Mouse (Mus musculus) forebrain, embryonic 10.5 days (tissue): ENCODE measurements around the gene Mob3b. TPM values are rescaled to one million over a fixed set of nuclear protein-coding genes. Genes with fewer than 3 reads are reported as not detected.

Experiments used
- DNase-seq: peaks from one replicate; pipeline ENCODE4 v3.0.0-alpha.2; 2017; ENCODE audit warnings: low spot score; ENCODE audit errors: extremely low spot score
- H3K27ac ChIP-seq: fragments of 300-500 bp; sonication (generic); 2 replicates; pipeline ENCODE4 v1.5.1; 2016; ENCODE audit warnings: mild to moderate bottlenecking
- H3K27me3 ChIP-seq: fragments of 300-500 bp; sonication (generic); 2 replicates; pipeline ENCODE4 v1.6.1; 2016; ENCODE audit warnings: mild to moderate bottlenecking; ENCODE audit not compliant: poor library complexity, severe bottlenecking
- H3K36me3 ChIP-seq: fragments of 300-500 bp; sonication (generic); replicated peaks from 2 replicates; pipeline ENCODE4 v1.6.1; 2016; ENCODE audit warnings: mild to moderate bottlenecking, moderate library complexity
- H3K4me1 ChIP-seq: fragments of 300-500 bp; sonication (generic); 2 replicates; pipeline ENCODE4 v1.6.1; 2016
- H3K4me3 ChIP-seq: fragments of 300-500 bp; sonication (generic); 2 replicates; pipeline ENCODE4 v1.5.1; 2016; ENCODE audit warnings: mild to moderate bottlenecking, moderate library complexity
- H3K9me3 ChIP-seq: fragments of 300-500 bp; sonication (generic); 2 replicates; pipeline ENCODE4 v1.6.1; 2016; ENCODE audit warnings: mild to moderate bottlenecking, moderate library complexity
- WGBS: fragments of 180-500 bp; shearing (Covaris S2); methylation state at CpG from one replicate; pipeline ENCODE4 v1.1.7; 2016; 5-methylcytosine and 5-hydroxymethylcytosine counted together
- polyA plus RNA-seq: library from polyadenylated mRNA; unstranded; fragments of >200 nt; fragmentation: Nextera tagmentation; extraction: Ambion mirVana; gene quantifications from 2 replicates; pipeline ENCODE4 v1.2.1, GENCODE M21; 2016

The Mob3b gene
- polyA plus RNA-seq, 1 experiment from 2014 or later, result 24.1 TPM

DNA sequence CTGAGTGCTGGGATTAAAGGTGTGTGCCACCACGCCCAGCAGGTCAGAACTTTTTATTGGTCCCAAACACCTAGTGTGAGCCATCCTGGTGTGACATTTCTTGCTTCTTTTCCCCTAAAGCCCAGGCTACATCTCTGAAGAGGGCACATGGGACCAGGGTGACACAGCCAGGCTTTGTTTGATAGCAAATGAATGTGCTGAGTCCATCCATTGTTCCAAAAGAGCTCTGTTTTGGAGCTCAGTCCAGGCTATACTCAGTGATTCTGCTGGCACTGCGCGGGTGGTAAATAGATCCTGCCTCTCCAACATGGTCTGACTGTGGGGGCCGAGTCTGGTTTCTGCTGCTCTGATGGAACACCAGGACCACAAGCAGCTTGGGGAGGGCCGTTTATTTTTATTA, 10.6 kb upstream of the Mob3b start:
- Histone ChIP-seq H3K4me3 (no peak overlapping the region), H3K36me3 (no peaks in the 10 kb centered on the region), H3K9me3 (no peaks in the 10 kb centered on the region), H3K27ac (no peak overlapping the region), H3K27me3 (no peaks in the 10 kb centered on the region), H3K4me1 (no peaks in the 10 kb centered on the region)
- no peak for DNase-seq
- WGBS, result 89% methylated on average over 5 of the region's 5 CpGs

DNA sequence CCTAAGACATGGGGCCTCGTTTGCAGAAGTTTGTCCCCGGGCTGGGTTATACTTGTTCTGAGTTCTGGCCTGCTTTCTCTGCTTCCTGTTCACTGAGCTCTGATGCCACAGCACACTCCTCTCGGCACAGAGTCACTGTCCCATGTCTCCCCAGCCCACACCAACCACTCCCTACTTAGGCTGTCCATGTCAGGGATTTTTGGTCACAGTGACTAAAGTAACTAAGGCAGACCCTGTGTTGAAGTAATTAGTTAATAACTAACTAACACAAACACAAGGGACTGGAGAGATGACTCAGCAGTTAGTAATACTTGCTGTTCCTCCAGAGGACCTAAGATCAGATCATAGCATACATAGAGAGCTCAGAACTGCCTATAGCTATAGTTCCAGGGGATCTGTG, 8.7 kb upstream of the Mob3b start:
- no peak for DNase-seq
- no peaks in the 10 kb centered on the region for H3K4me1 ChIP-seq
- WGBS, result 88% methylated on average over 3 of the region's 3 CpGs
- H3K9me3 ChIP-seq, result no peaks in the 10 kb centered on the region
- H3K4me3 ChIP-seq, result no peak overlapping the region
- H3K27ac ChIP-seq, result no peak overlapping the region
- no peaks in the 10 kb centered on the region for H3K27me3 ChIP-seq
- no peaks in the 10 kb centered on the region for H3K36me3 ChIP-seq

DNA sequence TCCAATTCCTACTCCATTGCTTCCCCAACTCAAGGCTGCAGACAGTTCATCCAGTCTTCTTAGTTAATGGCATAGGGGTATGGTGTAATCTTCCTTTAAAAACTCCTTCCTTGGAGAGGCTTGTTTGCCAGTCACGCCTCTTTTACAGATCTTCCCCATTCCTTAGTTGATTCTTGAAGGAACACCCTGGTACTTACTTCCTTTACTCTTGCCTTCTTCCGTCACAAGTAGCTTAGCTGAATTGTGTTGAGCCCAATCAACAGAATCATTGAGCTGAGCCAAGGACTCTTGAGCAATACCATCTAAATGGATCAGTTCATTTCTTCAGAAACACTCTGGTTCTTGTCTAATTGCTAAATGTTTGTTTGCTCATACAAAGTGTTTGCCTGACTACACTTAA, 8.0 kb upstream of the Mob3b start:
- Histone ChIP-seq H3K4me1 (no peaks in the 10 kb centered on the region), H3K36me3 (no peaks in the 10 kb centered on the region), H3K9me3 (no peaks in the 10 kb centered on the region), H3K27me3 (no peaks in the 10 kb centered on the region), H3K27ac (no peak overlapping the region), H3K4me3 (no peak overlapping the region)
- 88% methylated on average over 2 of the region's 2 CpGs for WGBS
- DNase-seq, result no peak

DNA sequence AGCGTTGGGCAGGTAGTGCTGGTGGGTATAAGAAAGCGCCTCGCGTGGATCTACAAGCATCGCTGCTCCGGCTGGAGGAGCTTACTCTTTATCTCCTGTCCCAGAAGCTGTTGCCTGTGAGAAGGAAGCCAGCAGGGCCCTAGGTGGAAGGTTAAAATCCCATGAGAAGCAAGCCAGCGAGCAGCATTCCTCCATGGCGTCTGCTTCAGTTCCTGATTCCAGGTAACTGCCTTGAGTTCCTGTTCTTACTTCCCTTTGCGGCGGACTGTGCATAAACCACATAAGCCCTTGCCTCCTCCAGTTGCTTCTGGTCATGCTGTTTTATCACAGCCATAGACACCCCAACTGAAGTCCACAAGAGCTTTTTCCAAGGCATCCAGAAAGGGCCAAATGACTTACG, 531 bp upstream of the Mob3b start:
- H3K4me3 ChIP-seq, result 0 out of 2 replicates have a peak overlapping the region, but pooled peaks have one; percentile 73
- H3K36me3 ChIP-seq, result no peaks in the 10 kb centered on the region
- 68% methylated on average over 11 of the region's 11 CpGs for WGBS
- no peaks in the 10 kb centered on the region for H3K9me3 ChIP-seq
- no peak overlapping the region for H3K27ac ChIP-seq
- peaks cover 15% of the 10 kb centered on the region for H3K27me3 ChIP-seq
- H3K4me1 ChIP-seq, result peaks cover 37% of the 10 kb centered on the region
- no peak for DNase-seq

DNA sequence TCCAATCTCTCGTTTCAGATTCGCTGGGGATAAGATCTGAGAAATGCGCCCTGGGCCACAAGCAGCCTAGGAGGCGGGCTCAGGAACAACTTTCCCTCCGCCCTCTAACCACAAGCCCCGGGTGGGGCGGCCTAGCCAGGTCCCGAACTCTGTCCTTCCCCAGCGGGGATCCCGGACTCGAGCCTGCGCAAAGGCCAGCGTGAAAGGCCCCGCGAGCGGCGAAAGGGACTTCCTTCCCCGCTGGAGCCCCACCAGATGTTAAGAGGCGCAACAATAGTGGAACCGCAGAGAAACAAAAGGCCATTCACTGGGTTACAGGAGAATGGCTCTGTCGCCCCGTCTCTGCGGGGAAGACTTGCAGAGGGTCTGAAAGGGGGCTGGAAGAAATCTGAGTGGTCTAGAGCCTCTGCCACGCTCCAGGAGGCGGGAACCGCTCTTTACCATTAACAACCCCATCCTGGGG, 1.1 kb downstream of the Mob3b start:
- WGBS, result under 1% methylated on average over 26 of the region's 26 CpGs
- Histone ChIP-seq H3K4me1 (peaks cover 37% of the 10 kb centered on the region), H3K27me3 (peaks cover 15% of the 10 kb centered on the region), H3K4me3 (peak overlapping the region; percentile 73), H3K36me3 (no peaks in the 10 kb centered on the region), H3K9me3 (no peaks in the 10 kb centered on the region), H3K27ac (peak overlapping the region; percentile 92)
- DNase-seq, result peak; percentile 81

DNA sequence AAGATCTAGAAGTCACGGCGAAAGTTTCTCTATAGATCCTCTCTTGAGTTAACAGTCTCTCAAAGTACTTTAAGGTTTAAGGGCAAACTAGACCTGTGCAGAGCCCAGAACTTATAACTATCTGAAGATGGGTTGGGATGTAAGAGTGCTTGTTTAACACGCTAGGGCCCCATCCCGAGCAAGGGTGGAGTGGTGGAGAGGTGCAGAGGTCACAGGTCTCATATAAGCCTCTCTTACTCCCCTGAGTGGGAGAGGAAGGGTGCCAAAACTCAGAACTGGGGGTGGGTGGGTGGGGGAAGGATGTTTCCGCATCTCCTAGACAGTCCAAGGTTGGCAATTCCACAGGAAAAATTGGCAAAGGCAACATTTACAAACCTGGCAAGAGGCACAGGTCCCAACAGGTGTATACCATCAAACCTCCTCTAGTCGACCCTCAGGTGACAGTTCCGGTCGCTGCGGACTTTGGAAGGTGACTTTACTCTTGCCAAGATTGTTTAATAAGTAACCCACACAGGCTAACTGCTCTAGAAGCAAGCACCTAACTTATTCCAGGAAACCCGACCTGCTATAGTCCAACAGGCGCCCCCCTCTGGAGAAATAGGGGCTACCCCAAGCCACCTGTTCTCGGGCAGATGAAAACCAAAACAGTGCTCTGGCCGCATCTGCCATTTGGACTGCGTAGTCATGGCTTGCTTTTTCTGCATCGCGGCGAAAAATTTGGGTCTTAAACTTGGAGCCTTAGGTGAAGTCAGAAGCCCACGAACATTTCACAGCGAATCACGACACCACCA, 2.0 kb downstream of the Mob3b start:
- peaks cover 15% of the 10 kb centered on the region for H3K27me3 ChIP-seq
- DNase-seq, result peak; percentile 40
- H3K4me3 ChIP-seq, result peak overlapping the region; percentile 73
- H3K9me3 ChIP-seq, result no peaks in the 10 kb centered on the region
- peak overlapping the region; percentile 92 for H3K27ac ChIP-seq
- WGBS, result 26% methylated on average over 20 of the region's 20 CpGs
- H3K4me1 ChIP-seq, result peaks cover 37% of the 10 kb centered on the region
- no peaks in the 10 kb centered on the region for H3K36me3 ChIP-seq

DNA sequence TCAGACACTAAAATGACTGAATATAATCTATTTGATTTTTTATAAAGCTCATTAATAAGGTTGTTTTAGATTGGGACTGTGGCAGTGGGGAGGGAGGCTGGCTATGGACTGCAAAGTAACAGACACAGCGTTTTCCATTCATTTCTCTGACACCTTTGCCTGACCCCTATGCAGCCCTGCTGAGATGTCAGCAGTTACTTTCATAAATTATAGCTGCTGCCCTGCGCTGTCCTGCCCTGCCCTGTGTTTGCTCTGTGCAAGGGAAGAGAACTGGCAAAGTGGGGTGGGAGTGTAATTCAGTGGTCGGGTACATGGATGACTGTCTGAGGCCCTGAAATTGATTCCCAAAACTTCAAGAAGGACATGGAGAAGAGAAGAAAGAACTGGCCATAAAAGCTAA, 3.2 kb downstream of the Mob3b start:
- Histone ChIP-seq H3K9me3 (no peaks in the 10 kb centered on the region), H3K27me3 (peaks cover 15% of the 10 kb centered on the region), H3K4me3 (no peak overlapping the region), H3K27ac (no peak overlapping the region), H3K36me3 (no peaks in the 10 kb centered on the region), H3K4me1 (peaks cover 37% of the 10 kb centered on the region)
- DNase-seq, result no peak
- 53% methylated on average over 3 of the region's 3 CpGs for WGBS

DNA sequence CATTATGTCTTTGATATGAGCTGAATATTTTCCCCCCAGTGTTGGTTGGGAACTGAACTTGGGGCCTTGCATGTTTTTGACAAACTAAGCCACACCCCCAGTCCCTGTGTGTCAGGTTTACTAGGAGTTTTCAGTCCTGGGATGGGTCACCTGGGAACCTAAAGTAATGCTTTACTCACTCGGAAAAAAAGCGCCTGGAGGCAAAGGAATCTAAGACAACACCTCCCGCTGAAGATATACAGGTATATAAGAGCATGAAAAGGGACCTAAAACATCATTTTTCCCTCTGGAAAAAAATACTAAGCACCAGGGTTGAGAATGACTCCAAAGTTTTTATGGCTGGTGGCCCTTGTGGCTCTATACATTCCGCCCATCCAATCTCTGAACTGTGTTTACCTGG, 5.5 kb downstream of the Mob3b start, which contains the start of gene Ifnk:
TSS of gene Ifnk (plus strand) at position 301 of the 400 bp plus-strand sequence.
- 80% methylated on average over 4 of the region's 4 CpGs for WGBS
- no peak for DNase-seq
- no peaks in the 10 kb centered on the region for H3K9me3 ChIP-seq
- H3K36me3 ChIP-seq, result no peaks in the 10 kb centered on the region
- H3K27me3 ChIP-seq, result peaks cover 2% of the 10 kb centered on the region; the same call in 1 of the 2 replicates
- H3K4me1 ChIP-seq, result peaks cover 28% of the 10 kb centered on the region
- no peak within 1 kb of the TSS for H3K27ac ChIP-seq
- H3K4me3 ChIP-seq, result no peak within 1 kb of the TSS

DNA sequence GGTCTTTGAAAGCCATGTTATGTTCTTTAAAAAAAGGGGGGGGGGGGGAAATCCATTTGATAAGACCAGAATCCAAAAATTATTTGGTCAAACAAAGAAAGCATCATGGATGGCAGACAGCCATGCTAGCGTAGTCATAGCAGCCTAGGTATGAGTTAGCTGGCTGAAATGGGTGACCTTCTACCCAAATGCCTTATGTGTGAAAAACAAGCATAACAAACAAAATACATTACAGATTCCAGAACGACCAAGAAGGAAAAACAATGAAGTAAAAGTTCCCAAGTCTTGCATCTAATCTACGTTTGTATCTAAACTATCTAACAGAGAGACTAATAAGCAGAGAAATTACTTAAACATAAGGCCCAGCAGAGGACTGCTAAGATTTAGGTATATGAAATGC, 6.6 kb downstream of the Mob3b start:
- Histone ChIP-seq H3K4me1 (peaks cover 19% of the 10 kb centered on the region), H3K27ac (no peak overlapping the region), H3K9me3 (no peaks in the 10 kb centered on the region), H3K36me3 (no peaks in the 10 kb centered on the region), H3K4me3 (no peak overlapping the region), H3K27me3 (peaks cover 2% of the 10 kb centered on the region; the same call in 1 of the 2 replicates)
- no peak for DNase-seq
- WGBS, result 88% methylated on average over 3 of the region's 3 CpGs

DNA sequence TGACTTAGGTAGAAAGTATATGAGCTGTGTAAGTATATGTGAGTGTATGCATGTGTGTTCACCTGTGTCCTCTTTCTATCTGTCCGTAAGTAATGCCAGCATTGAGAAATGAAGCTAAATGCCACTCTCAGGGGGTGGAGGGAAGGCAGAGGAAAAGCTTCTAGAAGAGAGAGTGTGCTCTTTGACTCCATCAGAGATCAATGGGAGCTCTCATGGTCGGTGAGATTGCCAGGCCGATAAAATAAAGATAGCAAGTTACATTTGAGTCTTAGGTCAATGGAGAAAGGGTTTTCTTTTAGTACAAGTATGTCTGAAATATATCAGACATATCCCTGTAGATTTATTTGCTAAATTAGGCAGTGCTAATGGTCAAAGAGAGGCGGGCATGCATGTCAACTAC, 9.0 kb downstream of the Mob3b start:
- DNase-seq, result no peak
- H3K9me3 ChIP-seq, result no peaks in the 10 kb centered on the region
- WGBS, result 91% methylated on average over 4 of the region's 4 CpGs
- H3K4me3 ChIP-seq, result no peak overlapping the region
- H3K27ac ChIP-seq, result no peak overlapping the region
- H3K27me3 ChIP-seq, result no peaks in the 10 kb centered on the region
- H3K36me3 ChIP-seq, result no peaks in the 10 kb centered on the region
- no peaks in the 10 kb centered on the region for H3K4me1 ChIP-seq

DNA sequence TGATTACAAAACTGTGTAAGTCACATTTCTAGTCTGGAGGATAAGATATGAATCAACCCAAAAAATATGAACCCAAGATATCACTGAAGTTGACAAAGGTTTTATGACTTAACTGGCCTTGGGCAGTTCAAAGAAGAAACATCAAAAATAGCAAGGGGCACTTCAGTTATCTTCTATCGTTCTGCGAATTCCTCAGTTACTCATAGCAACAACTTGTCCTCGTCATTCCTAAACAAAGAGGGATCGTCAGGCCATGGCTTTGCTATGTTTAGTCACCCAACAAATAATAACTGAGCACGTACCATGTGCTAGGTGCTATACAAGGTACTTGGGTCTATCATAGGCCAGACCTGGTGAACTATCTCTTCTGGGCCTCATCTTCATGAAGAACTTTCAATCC, 10.7 kb downstream of the Mob3b start:
- no peak overlapping the region for H3K4me3 ChIP-seq
- no peaks in the 10 kb centered on the region for H3K27me3 ChIP-seq
- no peak for DNase-seq
- H3K36me3 ChIP-seq, result no peaks in the 10 kb centered on the region
- H3K27ac ChIP-seq, result no peak overlapping the region
- H3K4me1 ChIP-seq, result no peaks in the 10 kb centered on the region
- no peaks in the 10 kb centered on the region for H3K9me3 ChIP-seq
- 95% methylated on average over 5 of the region's 5 CpGs for WGBS

DNA sequence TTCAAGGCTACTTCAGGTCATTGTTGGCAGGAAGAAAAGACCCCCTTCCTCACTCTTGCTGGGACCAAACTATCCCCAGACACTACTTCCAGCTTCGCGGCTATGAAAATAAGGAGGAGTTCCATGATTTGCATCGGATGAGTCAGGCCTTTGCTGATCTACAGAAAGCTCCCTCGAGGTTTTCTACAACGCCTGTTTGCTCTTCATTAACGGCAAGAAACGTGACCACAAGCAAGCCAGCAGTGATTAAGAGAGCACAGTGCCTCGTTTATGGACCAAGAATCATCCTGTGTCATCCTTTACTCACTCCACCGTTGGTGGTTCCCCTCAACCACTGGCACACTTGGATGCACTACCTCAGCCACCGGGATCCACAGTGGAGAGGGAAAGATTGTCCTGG, 11.6 kb downstream of the Mob3b start:
- no peak overlapping the region for H3K4me3 ChIP-seq
- no peak overlapping the region for H3K27ac ChIP-seq
- no peaks in the 10 kb centered on the region for H3K9me3 ChIP-seq
- H3K36me3 ChIP-seq, result no peaks in the 10 kb centered on the region
- WGBS, result 92% methylated on average over 10 of the region's 10 CpGs
- H3K4me1 ChIP-seq, result no peaks in the 10 kb centered on the region
- H3K27me3 ChIP-seq, result no peaks in the 10 kb centered on the region
- DNase-seq, result no peak

DNA sequence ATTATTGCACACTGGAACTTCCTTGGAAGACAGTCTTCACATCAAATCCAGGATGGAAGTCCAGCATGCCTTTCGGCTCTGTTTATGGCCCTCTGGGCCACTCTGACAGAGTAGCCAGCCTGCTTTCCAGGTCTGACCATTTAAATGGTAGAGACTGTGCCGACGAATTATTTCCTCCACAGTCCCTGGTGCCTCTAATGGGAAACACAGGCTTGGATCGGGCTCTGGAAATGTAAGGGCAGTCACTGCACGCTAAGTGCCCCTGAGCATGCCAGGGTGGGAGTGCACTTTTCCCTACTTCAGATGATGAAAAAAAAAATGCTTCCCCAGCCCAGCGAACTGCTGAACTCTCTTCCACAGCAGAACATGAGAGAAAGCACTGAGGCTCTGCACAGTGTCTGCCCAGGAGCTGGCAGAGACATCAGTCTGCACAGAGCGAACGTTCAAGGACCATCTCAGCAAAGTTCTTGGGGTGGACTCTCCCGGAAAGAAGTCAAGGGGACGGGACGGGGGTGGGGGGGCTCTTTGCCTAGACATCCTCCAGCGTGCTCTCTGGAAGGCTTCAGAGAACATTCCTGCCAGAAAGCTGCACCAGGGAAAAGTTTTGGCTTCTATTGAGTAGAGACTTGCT, 13.7 kb downstream of the Mob3b start:
- no peak overlapping the region for H3K4me3 ChIP-seq
- WGBS, result 85% methylated on average over 12 of the region's 12 CpGs
- H3K4me1 ChIP-seq, result no peaks in the 10 kb centered on the region
- DNase-seq, result no peak
- H3K27ac ChIP-seq, result 0 out of 2 replicates have a peak overlapping the region, but pooled peaks have one; percentile 20
- no peaks in the 10 kb centered on the region for H3K9me3 ChIP-seq
- H3K27me3 ChIP-seq, result no peaks in the 10 kb centered on the region
- H3K36me3 ChIP-seq, result no peaks in the 10 kb centered on the region
